18 mouse cellular contexts compared by ENCODE assay signal in the genomic region with DNA sequence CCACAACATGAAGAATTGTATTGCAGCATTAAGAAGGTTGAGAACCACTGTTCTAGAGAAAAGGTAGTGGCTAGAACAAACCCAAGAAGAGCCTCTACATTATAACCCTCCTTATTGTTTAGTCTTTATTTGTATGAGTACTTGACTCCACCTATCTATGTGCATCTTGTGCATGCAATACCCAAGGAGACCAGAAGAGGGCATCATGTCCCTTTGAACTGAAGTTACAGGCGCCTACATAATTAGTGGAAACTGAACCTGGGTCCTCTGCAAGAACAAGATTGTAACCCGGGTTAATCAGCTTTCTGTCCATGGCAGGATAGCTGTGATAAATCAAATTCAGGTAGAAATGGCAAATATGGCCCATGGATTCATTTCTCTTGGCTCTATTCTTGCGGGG. TPM values are rescaled to one million over a fixed set of nuclear protein-coding genes. Genes with fewer than 3 reads are reported as not detected.
DNase-seq lines count a peak whose midpoint lies in the region; ATAC-seq and TF ChIP-seq lines count a peak whose summit lies in the region.
"Had no signal": no experiment of that assay in that cellular context is flagged by ENCODE, and none has a peak within 500 bp of the region (broad histone marks: within the 10 kb centered on the region; RNA-seq: fewer than 3 reads in every experiment).

No protein-coding gene starts in this region.

- peak; percentile 42 for TF ChIP-seq RAD21 in MEL (IDR thresholded peaks at IDR 0.05; ENCODE audit: low read depth, low read length)

- TF ChIP-seq POLR2A in heart, adult 2 months (IDR thresholded peaks at IDR 0.05; ENCODE audit: insufficient read depth, low read depth, low read length): no peak
- no peak for TF ChIP-seq POLR2A in MEL (IDR thresholded peaks at IDR 0.05; ENCODE audit: control insufficient read depth in 1 of 2, insufficient read depth in 1 of 2, low read depth in 1 of 2, low read length in 2 of 2, poor library complexity in 1 of 2)

- H3K4me2 ChIP-seq in lung, postnatal 0 days (replicated peaks; ENCODE audit: low read depth, low read length): no peak overlapping the region
- H3K4me2 ChIP-seq: embryonic facial prominence, embryonic 12.5 days; heart, embryonic 12.5 days; limb, embryonic 12.5 days; midbrain, embryonic 13.5 days; neural tube, embryonic 12.5 days had no signal

- no peaks in the 10 kb centered on the region for H3K27me3 ChIP-seq in heart, adult 2 months (ENCODE audit: control insufficient read depth, insufficient read depth, low read length)
- no peaks in the 10 kb centered on the region for H3K27me3 ChIP-seq in lung, postnatal 0 days (replicated peaks; ENCODE audit: insufficient read depth, low read length)
- no peaks in the 10 kb centered on the region; a peak in 1 of 4 replicates for H3K27me3 ChIP-seq in MEL (ENCODE audit: control insufficient read depth in 1 of 2, insufficient read depth in 2 of 2, low read length in 2 of 2)
- H3K27me3 ChIP-seq: embryonic facial prominence, embryonic 12.5 days; heart, embryonic 12.5 days; limb, embryonic 12.5 days; midbrain, embryonic 13.5 days; neural tube, embryonic 12.5 days had no signal

- 94% methylated on average over 3 of the region's 3 CpGs for WGBS in heart, adult 2 months
- 94% methylated on average over 3 of the region's 3 CpGs for WGBS in lung, postnatal 0 days

- no peak overlapping the region for H3K4me3 ChIP-seq in heart, adult 2 months
- H3K4me3 ChIP-seq in lung, postnatal 0 days (ENCODE audit: low read depth, low read length): no peak overlapping the region
- no peak overlapping the region for H3K4me3 ChIP-seq in MEL (ENCODE audit: control insufficient read depth in 1 of 2, insufficient read depth in 1 of 2, low read depth in 2 of 2, low read length in 2 of 2)
- H3K4me3 ChIP-seq: embryonic facial prominence, embryonic 12.5 days; heart, embryonic 12.5 days; hindbrain, embryonic 10.5 days; limb, embryonic 12.5 days; midbrain, embryonic 13.5 days; neural tube, embryonic 12.5 days had no signal

- peak; percentile 54 for TF ChIP-seq CTCF in heart, adult 2 months (IDR thresholded peaks at IDR 0.05)
- TF ChIP-seq CTCF in lung, postnatal 0 days (IDR thresholded peaks at IDR 0.05): peak; percentile 57
- peak; percentile 7 to 39 (median 32); a peak in 4 of 6 replicates for TF ChIP-seq CTCF in MEL (IDR thresholded peaks at IDR 0.05 in 2 of 3, conservative IDR thresholded peaks at IDR 0.05 in 1 of 3; ENCODE audit: control insufficient read depth in 1 of 3, insufficient read depth in 1 of 3, low read depth in 2 of 3, low read length in 3 of 3, poor library complexity in 1 of 3, severe bottlenecking in 1 of 3)

- TF ChIP-seq EP300 in heart, adult 2 months (IDR thresholded peaks at IDR 0.05; ENCODE audit: insufficient read depth, low read depth, low read length): no peak
- TF ChIP-seq EP300 in lung, postnatal 0 days (IDR thresholded peaks at IDR 0.05): no peak
- TF ChIP-seq EP300 in MEL (IDR thresholded peaks at IDR 0.05; ENCODE audit: low read depth in 1 of 2, low read length in 2 of 2): no peak

- no peaks in the 10 kb centered on the region for H3K79me2 ChIP-seq in heart, adult 2 months (replicated peaks; ENCODE audit: control insufficient read depth, insufficient read depth, low read length)
- no peaks in the 10 kb centered on the region for H3K79me2 ChIP-seq in MEL (ENCODE audit: control insufficient read depth, insufficient read depth, low read length, poor library complexity)

- H3K27ac ChIP-seq in heart, adult 2 months: no peak overlapping the region
- no peak overlapping the region for H3K27ac ChIP-seq in lung, postnatal 0 days (ENCODE audit: low read length)
- H3K27ac ChIP-seq in MEL (ENCODE audit: control insufficient read depth, low read depth, low read length): no peak overlapping the region
- H3K27ac ChIP-seq: embryonic facial prominence, embryonic 12.5 days; hindbrain, embryonic 10.5 days; limb, embryonic 12.5 days; midbrain, embryonic 13.5 days; neural tube, embryonic 12.5 days had no signal

- no peaks in the 10 kb centered on the region for H3K9me3 ChIP-seq in lung, postnatal 0 days (ENCODE audit: low read length)
- H3K9me3 ChIP-seq in MEL (replicated peaks; ENCODE audit: insufficient read depth, low read length): no peaks in the 10 kb centered on the region
- H3K9me3 ChIP-seq: embryonic facial prominence, embryonic 12.5 days; heart, embryonic 12.5 days; limb, embryonic 12.5 days; midbrain, embryonic 13.5 days had no signal

- DNase-seq in heart, adult 2 months: no peak
- DNase-seq in heart, adult 11 months: no peak
- DNase-seq in lung, postnatal 0 days (ENCODE audit: low spot score): no peak
- DNase-seq in lung, postnatal 25 days (ENCODE audit: low spot score): no peak
- peak; percentile 49 for DNase-seq in MEL (ENCODE audit: low read depth, low spot score)
- DNase-seq in naive thymus-derived CD4-positive, alpha-beta T cell, adult 2 months (ENCODE audit: low read depth): peak; percentile 2
- no peak for DNase-seq in cerebellum, adult 11-12 months
- no peak for DNase-seq in kidney, adult 18-20 months
- DNase-seq: gastrocnemius, postnatal 10 days; layer of hippocampus, adult 9-11 months; thymus, postnatal 14 days had no signal

- no peaks in the 10 kb centered on the region for H3K36me3 ChIP-seq in heart, adult 2 months (ENCODE audit: control insufficient read depth, insufficient read depth, low read length)
- H3K36me3 ChIP-seq in lung, postnatal 0 days (ENCODE audit: insufficient read depth, low read length): no peaks in the 10 kb centered on the region
- no peaks in the 10 kb centered on the region for H3K36me3 ChIP-seq in MEL (ENCODE audit: control insufficient read depth in 1 of 2, insufficient read depth in 2 of 2, low read length in 2 of 2)
- H3K36me3 ChIP-seq: embryonic facial prominence, embryonic 12.5 days; heart, embryonic 12.5 days; hindbrain, embryonic 10.5 days; limb, embryonic 12.5 days; midbrain, embryonic 13.5 days; neural tube, embryonic 12.5 days had no signal

- ATAC-seq in lung, postnatal 0 days: no peak
- ATAC-seq: midbrain, embryonic 13.5 days had no signal

- no peak overlapping the region for H3K9ac ChIP-seq in heart, adult 2 months (ENCODE audit: low read depth, low read length)
- no peak overlapping the region for H3K9ac ChIP-seq in lung, postnatal 0 days (replicated peaks; ENCODE audit: low read depth)
- H3K9ac ChIP-seq in MEL (ENCODE audit: control insufficient read depth, low read depth, low read length, poor library complexity, severe bottlenecking): no peak overlapping the region
- H3K9ac ChIP-seq: embryonic facial prominence, embryonic 12.5 days; heart, embryonic 12.5 days; limb, embryonic 12.5 days; midbrain, embryonic 13.5 days; neural tube, embryonic 12.5 days had no signal

- H3K4me1 ChIP-seq in heart, adult 2 months (ENCODE audit: control insufficient read depth, insufficient read depth, low read length): peaks cover 7% of the 10 kb centered on the region
- no peaks in the 10 kb centered on the region for H3K4me1 ChIP-seq in lung, postnatal 0 days (ENCODE audit: insufficient read depth, low read depth, low read length)
- H3K4me1 ChIP-seq in MEL (ENCODE audit: control insufficient read depth in 1 of 2, insufficient read depth in 2 of 2, low read length in 2 of 2): no peaks in the 10 kb centered on the region
- H3K4me1 ChIP-seq: embryonic facial prominence, embryonic 12.5 days; heart, embryonic 12.5 days; hindbrain, embryonic 10.5 days; midbrain, embryonic 13.5 days; neural tube, embryonic 12.5 days had no signal

- intact Hi-C loops in heart, adult 2 months (cut with DNase I): no loop called here

TF ChIP-seq in MEL, 35 proteins besides CTCF, POLR2A, EP300 and RAD21:
- peak; percentile 37 for TF ChIP-seq SMC3 (IDR thresholded peaks at IDR 0.05; ENCODE audit: low read depth, low read length)
- TF ChIP-seq JUND (IDR thresholded peaks at IDR 0.05; ENCODE audit: low read depth, low read length): no peak
- TF ChIP-seq ZC3H11A (IDR thresholded peaks at IDR 0.05; ENCODE audit: low read depth, low read length): 0 out of 2 replicates have a peak, but pooled peaks have one; percentile 3

RNA-seq across cellular contexts. Expression of gene Mis18a, which starts 48.4 kb away (rescaled TPM):
- 1 to 10 TPM; 1.9 to 2.9 TPM for total RNA-seq in heart, adult 2 months (2021)
- 3.8 and 6.1 TPM in 2 replicates for polyA plus RNA-seq in heart, adult 2 months (2012; rRNA removed)
- 25.7 and 27.7 TPM in 2 replicates for polyA plus RNA-seq in lung, postnatal 0 days (2015; fragmentation: Nextera tagmentation; extraction: Ambion mirVana)
- 46.2 and 48.3 TPM in 2 replicates for total RNA-seq in MEL (2012; rRNA removed)
- polyA plus RNA-seq in MEL (2012; ENCODE audit: insufficient read depth in 1 of 2, insufficient read length in 2 of 2, low read depth in 1 of 2, low replicate concordance in 2 of 2, missing spikeins in 1 of 2): 10 to 100 TPM in 1 of 2 experiments, not detected in 1; 43.8 TPM

RNA-seq across cellular contexts. Expression of gene Mrap, which starts 59.2 kb away (rescaled TPM):
- 10 to 100 TPM; 15.7 to 17.5 TPM for total RNA-seq in heart, adult 2 months (2021)
- 30.5 and 47.6 TPM in 2 replicates for polyA plus RNA-seq in heart, adult 2 months (2012; rRNA removed)
- polyA plus RNA-seq in lung, postnatal 0 days (2015; fragmentation: Nextera tagmentation; extraction: Ambion mirVana): 4.4 and 4.7 TPM in 2 replicates
- total RNA-seq in MEL (2012; rRNA removed): 0.59 and 0.92 TPM in 2 replicates
- polyA plus RNA-seq in MEL (2012; ENCODE audit: insufficient read depth in 1 of 2, insufficient read length in 2 of 2, low read depth in 1 of 2, low replicate concordance in 2 of 2, missing spikeins in 1 of 2): 1 to 10 TPM in 1 of 2 experiments, not detected in 1; 2.2 TPM
- polyA plus RNA-seq: kidney, embryonic 14.5 days; limb, embryonic 12.5 days; midbrain, embryonic 13.5 days; neural tube, embryonic 12.5 days had no signal

Comparison
In these comparisons a context has a peak if more than half of its experiments do, and no peak if none do; other contexts are left out.
1. DNase-seq: peak in MEL (single experiment) and naive thymus-derived CD4-positive, alpha-beta T cell, adult 2 months (single experiment); none in heart, adult 2 months (0 of 2), heart, adult 11 months (single experiment), lung, postnatal 0 days (single experiment), lung, postnatal 25 days (single experiment), cerebellum, adult 11-12 months (single experiment) and kidney, adult 18-20 months (single experiment).
2. Peak in every context shown above with its lines, with median percentiles within 50 percentile points of each other: CTCF ChIP-seq.